Mouse (Mus musculus) C2C12 (cell line): ENCODE data around the gene Ddx39b.

Source experiments
- CEBPB ChIP-seq: IDR thresholded peaks from one replicate; pipeline ENCODE4 v1.6.1; 2011; ENCODE audit warnings: low read depth, mild to moderate bottlenecking, control low read depth, moderate library complexity
- CTCF ChIP-seq: IDR thresholded peaks from one replicate; pipeline ENCODE4 v1.5.1; 2011; ENCODE audit not compliant: control insufficient read depth, insufficient read depth, insufficient read length
- FOSL1 ChIP-seq: IDR thresholded peaks from one replicate; pipeline ENCODE4 v1.8.0; 2011; ENCODE audit warnings: mild to moderate bottlenecking, low read length; ENCODE audit not compliant: poor library complexity, insufficient read depth, severe bottlenecking
- MAX ChIP-seq: IDR thresholded peaks from one replicate; pipeline ENCODE4 v1.6.1; 2011; ENCODE audit warnings: mild to moderate bottlenecking, control low read depth
- MYOD1 ChIP-seq: IDR thresholded peaks from one replicate; pipeline ENCODE4 v1.6.1; 2011; ENCODE audit warnings: low read depth; ENCODE audit not compliant: control insufficient read depth, insufficient read length
- MYOG ChIP-seq: IDR thresholded peaks from one replicate; pipeline ENCODE4 v1.6.1; 2011; ENCODE audit not compliant: control insufficient read depth, insufficient read length; ENCODE audit errors: extremely low read depth
- USF1 ChIP-seq: IDR thresholded peaks from one replicate; pipeline ENCODE4 v1.6.1; 2011; ENCODE audit warnings: low read depth, mild to moderate bottlenecking, control low read depth, moderate library complexity

DNA sequence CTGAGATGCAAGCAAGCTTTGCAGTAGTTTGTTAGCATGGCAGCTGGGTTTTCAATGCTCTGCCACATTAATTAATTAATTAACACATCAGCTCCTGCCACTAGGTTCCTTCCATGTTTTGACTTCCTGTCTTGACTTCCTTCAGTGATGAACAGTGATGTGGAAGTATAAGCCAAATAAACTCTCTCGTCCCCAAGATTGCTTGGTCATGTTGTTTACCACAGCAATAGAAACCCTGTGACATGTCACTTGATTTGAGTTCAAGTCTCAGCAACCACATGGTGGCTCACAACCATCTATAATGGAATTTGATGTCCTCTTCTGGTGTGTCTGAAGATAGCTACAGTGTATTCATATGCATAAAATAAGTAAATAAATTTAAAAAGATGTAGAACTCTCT is 15.8 kb downstream of the Ddx39b start:
- TF ChIP-seq CTCF (no peak), MYOD1 (no peak), FOSL1 (no peak), MAX (no peak), CEBPB (no peak), USF1 (no peak), MYOG (no peak)
